Mouse (Mus musculus) liver, adult 2 months (tissue): ENCODE measurements around the gene Pdlim4. TPM values are rescaled to one million over a fixed set of nuclear protein-coding genes. Genes with fewer than 3 reads are reported as not detected.

ENCODE experiments used
- DNase-seq: peaks from one replicate; pipeline ENCODE4 v3.0.0-alpha.2; 2011; ENCODE audit warnings: low read depth, low spot score; ENCODE audit errors: extremely low read depth
- H3K27ac ChIP-seq: fragments of 200-500 bp; replicated peaks from 2 replicates; pipeline ENCODE4 v1.5.1; 2012; ENCODE audit warnings: low read depth, mild to moderate bottlenecking, control low read depth, inconsistent platforms, low read length; ENCODE audit not compliant: insufficient read depth
- H3K27me3 ChIP-seq: fragments of 200-500 bp; 2 replicates; pipeline ENCODE4 v1.6.1; 2012; ENCODE audit warnings: mild to moderate bottlenecking, moderate library complexity, low read length, inconsistent platforms; ENCODE audit not compliant: control insufficient read depth, insufficient read depth
- H3K36me3 ChIP-seq: fragments of 200-500 bp; 2 replicates; pipeline ENCODE4 v1.6.1; 2012; ENCODE audit warnings: low read length, inconsistent platforms; ENCODE audit not compliant: control insufficient read depth, insufficient read depth
- H3K4me1 ChIP-seq: fragments of 200-500 bp; 2 replicates; pipeline ENCODE4 v1.6.1; 2011; ENCODE audit warnings: low read length; ENCODE audit not compliant: control insufficient read depth, insufficient read depth
- H3K4me3 ChIP-seq: fragments of 200-500 bp; 2 replicates; pipeline ENCODE4 v1.5.1; 2011; ENCODE audit warnings: low read depth, mild to moderate bottlenecking, control low read depth, low read length, moderate library complexity; ENCODE audit not compliant: insufficient read depth
- H3K79me2 ChIP-seq: fragments of 200-500 bp; 2 replicates; pipeline ENCODE4 v1.6.1; 2012; ENCODE audit warnings: inconsistent platforms, mild to moderate bottlenecking, low read length, moderate library complexity; ENCODE audit not compliant: control insufficient read depth, insufficient read depth
- H3K9ac ChIP-seq: fragments of 200-500 bp; 2 replicates; pipeline ENCODE4 v1.6.1; 2012; ENCODE audit warnings: low read depth, mild to moderate bottlenecking, control low read depth, inconsistent platforms, low read length
- CTCF ChIP-seq: fragments of 200-500 bp; IDR thresholded peaks from 2 replicates; pipeline ENCODE4 v1.5.1; 2011; ENCODE audit warnings: low read depth, low read length, control low read depth
- POLR2A ChIP-seq: fragments of 200-500 bp; IDR thresholded peaks from 2 replicates; pipeline ENCODE4 v1.6.1; 2011; ENCODE audit warnings: low read length, control low read depth; ENCODE audit not compliant: insufficient read depth; ENCODE audit errors: extremely low read depth
- WGBS: fragments of 180-500 bp; shearing (Covaris S2); methylation state at CpG from one replicate; pipeline ENCODE4 v1.1.7; 2018; 5-methylcytosine and 5-hydroxymethylcytosine counted together
- polyA plus RNA-seq: library from polyadenylated mRNA; depleted of rRNA; stranded (reverse); fragments of >200 nt; gene quantifications from 2 replicates; pipeline ENCODE4 v1.2.3, GENCODE M21; 2012
- total RNA-seq: library from RNA; depleted of rRNA; stranded (reverse); fragments of >200 nt; gene quantifications from 2 replicates; pipeline ENCODE4 v1.2.3, GENCODE M21; 2014

The Pdlim4 gene
- total and polyA plus RNA-seq, 2 experiments: 1.6 to 3.0 TPM

DNA sequence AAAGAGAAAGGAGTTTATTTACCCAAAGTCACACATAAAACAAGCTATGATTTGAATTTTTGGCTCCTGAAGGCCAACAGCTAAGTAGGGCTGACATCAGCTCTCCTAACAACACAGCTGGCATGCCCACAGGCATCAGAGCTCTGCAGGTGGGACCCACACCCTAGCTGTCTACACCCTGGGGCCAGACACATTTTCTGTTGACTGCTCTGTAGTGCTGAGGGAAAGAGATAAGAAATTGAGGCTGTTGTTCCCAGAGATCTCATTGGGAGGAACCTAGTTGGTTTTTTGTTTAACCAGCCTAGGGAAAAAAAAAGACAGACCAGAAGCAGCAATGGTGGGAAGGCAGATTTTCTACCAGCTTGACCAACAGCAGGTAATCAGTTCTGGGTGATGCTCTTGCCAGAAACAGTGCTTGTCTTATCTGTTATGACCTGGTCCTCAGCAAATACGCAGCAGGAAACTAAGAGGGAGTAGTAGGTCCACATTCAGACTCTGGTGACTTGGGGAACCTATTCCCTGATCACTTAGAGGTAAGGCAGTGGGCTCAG is 42.2 kb downstream of the Pdlim4 start:
- no peak overlapping the region for H3K9ac ChIP-seq
- peaks cover 12% of the 10 kb centered on the region for H3K4me1 ChIP-seq
- DNase-seq: no peak
- no peak overlapping the region for H3K4me3 ChIP-seq
- no peak overlapping the region for H3K27ac ChIP-seq
- H3K79me2 ChIP-seq: peaks cover 9% of the 10 kb centered on the region; the same call in 1 of the 2 replicates
- no peak for TF ChIP-seq POLR2A
- TF ChIP-seq CTCF: no peak
- 70% methylated on average over 1 of the region's 1 CpGs for WGBS
- H3K27me3 ChIP-seq: no peaks in the 10 kb centered on the region
- H3K36me3 ChIP-seq: no peaks in the 10 kb centered on the region

- no peaks in the 10 kb centered on the region for H3K27me3 ChIP-seq
- H3K4me3 ChIP-seq: no peak overlapping the region
- H3K79me2 ChIP-seq: peaks cover 5% of the 10 kb centered on the region; the same call in 1 of the 2 replicates
- peaks cover 4% of the 10 kb centered on the region; the same call in 1 of the 2 replicates for H3K4me1 ChIP-seq
- peak overlapping the region; percentile 36 for H3K27ac ChIP-seq
- no peak overlapping the region for H3K9ac ChIP-seq
- TF ChIP-seq POLR2A (no peak), CTCF (no peak)
- WGBS: 20% methylated on average over 5 of the region's 5 CpGs
- H3K36me3 ChIP-seq: no peaks in the 10 kb centered on the region
- peak; percentile 92 for DNase-seq
Measured at GRCm38 (mm10) chr11:54021396-54022093, 47.3 kb downstream of the Pdlim4 start.

DNA sequence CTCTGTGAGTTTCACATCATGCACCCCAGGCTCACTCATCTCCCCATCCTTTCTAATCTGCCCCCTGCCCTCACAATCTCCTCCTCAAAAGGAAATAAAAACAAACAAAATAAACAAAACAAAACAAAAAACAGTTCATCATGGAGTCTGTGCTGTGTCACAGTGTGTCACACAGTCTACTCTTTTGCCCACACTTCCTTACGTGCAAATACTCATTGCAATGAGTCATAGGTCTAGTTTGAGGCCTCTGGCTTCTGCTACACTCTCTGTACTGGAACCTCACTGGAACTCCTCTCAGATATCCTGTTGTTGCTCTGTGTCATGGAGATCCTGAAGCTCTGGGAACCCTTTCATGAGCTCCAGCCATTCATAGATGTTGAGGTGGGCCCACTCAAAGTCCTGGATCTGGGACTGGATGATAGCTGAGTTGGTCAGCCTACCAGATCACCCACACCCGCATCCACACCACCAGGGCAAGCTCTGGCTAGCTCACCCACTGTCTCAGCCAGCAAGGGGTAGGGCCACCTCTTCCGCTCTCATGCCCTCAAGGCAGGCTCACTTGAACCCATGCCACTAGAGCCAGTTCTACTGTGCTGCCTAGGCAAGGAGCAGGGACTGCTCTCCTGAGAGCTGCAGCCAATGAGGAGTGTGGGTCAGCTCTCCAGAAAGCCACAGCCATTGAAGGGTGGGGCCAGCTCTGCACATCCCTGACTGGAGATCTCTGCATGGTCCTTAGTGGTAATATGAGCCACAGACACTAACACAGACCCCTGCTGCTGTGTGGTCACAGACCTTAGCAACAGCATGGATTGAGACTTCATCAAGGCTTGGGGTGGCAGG is 49.7 kb downstream of the Pdlim4 start:
- no peak overlapping the region for H3K4me3 ChIP-seq
- H3K4me1 ChIP-seq: peaks cover 4% of the 10 kb centered on the region; the same call in 1 of the 2 replicates
- H3K36me3 ChIP-seq: no peaks in the 10 kb centered on the region
- H3K27me3 ChIP-seq: no peaks in the 10 kb centered on the region
- H3K9ac ChIP-seq: no peak overlapping the region
- H3K79me2 ChIP-seq: no peaks in the 10 kb centered on the region
- no peak overlapping the region for H3K27ac ChIP-seq
- no peak for DNase-seq
- no peak for TF ChIP-seq POLR2A
- 85% methylated on average over 3 of the region's 3 CpGs for WGBS

GRCm38 (mm10) chr11:54017596-54017995 is 51.2 kb downstream of the Pdlim4 start:
- Histone ChIP-seq H3K9ac (no peak overlapping the region), H3K4me1 (peaks cover 4% of the 10 kb centered on the region; the same call in 1 of the 2 replicates), H3K27me3 (no peaks in the 10 kb centered on the region), H3K4me3 (no peak overlapping the region), H3K79me2 (no peaks in the 10 kb centered on the region), H3K27ac (no peak overlapping the region), H3K36me3 (no peaks in the 10 kb centered on the region)
- TF ChIP-seq CTCF: no peak
- no peak for TF ChIP-seq POLR2A
- WGBS: 71% methylated on average over 4 of the region's 4 CpGs
- no peak for DNase-seq

DNA sequence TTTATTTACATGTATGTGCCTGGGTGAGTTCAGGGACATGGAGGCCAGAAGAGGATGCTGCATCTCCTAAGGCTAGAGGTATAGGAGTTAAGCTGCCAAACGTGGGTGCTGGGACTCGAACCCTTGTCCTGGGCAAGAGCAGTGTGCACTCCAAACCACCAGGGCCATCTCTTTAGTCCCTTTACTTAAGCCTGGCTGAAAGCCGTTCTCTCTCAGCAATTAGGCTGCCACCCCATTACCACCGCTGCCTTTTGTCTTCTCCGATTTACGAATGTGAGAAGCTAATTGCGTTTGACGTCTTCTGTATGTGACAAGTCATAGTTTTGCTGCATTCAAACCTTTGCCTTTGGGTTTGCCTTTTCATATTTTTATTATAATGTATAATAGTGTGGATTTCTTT is 52.8 kb downstream of the Pdlim4 start:
- DNase-seq: no peak
- H3K79me2 ChIP-seq: no peaks in the 10 kb centered on the region
- peaks cover 10% of the 10 kb centered on the region for H3K4me1 ChIP-seq
- no peak overlapping the region for H3K27ac ChIP-seq
- no peak overlapping the region for H3K9ac ChIP-seq
- H3K4me3 ChIP-seq: no peak overlapping the region
- H3K27me3 ChIP-seq: no peaks in the 10 kb centered on the region
- WGBS: 87% methylated on average over 8 of the region's 8 CpGs
- TF ChIP-seq CTCF (no peak), POLR2A (no peak)
- H3K36me3 ChIP-seq: no peaks in the 10 kb centered on the region

DNA sequence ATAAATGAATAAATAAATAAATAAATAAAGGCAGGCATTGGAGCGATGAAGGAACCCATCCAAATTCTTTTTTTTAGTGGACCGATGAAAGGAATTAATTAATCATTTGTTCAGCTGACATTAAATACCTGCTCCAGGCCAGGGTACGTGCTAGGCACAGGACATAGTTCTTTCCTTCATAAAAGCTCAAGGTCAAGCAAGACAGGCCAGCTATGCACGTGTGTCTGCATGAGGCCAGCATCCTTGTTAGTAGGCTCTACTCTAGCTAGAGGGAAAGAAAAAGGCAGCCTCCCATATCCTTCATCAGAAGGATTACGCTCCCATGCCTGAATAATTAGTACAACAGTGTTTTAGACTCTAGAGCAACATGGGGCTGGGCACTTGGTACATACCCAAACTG is 55.9 kb downstream of the Pdlim4 start:
- Histone ChIP-seq H3K4me1 (peaks cover 10% of the 10 kb centered on the region), H3K79me2 (no peaks in the 10 kb centered on the region), H3K27ac (no peak overlapping the region), H3K36me3 (no peaks in the 10 kb centered on the region), H3K27me3 (no peaks in the 10 kb centered on the region), H3K9ac (no peak overlapping the region), H3K4me3 (no peak overlapping the region)
- DNase-seq: no peak
- WGBS: 83% methylated on average over 5 of the region's 5 CpGs
- TF ChIP-seq CTCF (no peak), POLR2A (no peak)
